Mouse (Mus musculus) layer of hippocampus, adult 9-11 months (tissue): ENCODE results near the gene Zbtb2.

Source experiments
- DNase-seq: peaks from one replicate; pipeline ENCODE4 v3.0.0; 2022

Zbtb2 gene

DNA sequence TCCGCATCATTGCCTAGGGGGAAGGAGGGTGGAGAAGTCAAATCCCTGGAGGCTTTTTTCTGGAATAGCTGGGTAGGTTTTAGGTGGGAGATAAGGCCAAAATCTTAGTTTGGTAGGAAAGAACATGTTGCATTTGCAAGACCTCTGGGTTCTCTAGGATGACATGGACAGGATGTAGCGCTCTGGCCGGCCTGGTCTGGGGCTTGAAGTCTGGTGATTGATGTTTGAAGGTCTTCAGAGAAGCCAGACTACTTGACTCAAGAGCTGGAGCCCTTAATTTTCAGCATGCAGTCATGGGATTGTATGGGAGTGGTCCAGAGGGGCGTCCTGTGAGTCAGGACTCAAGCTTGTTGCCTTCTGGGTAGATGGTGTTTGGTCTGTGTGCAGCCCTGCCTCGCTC, 7.2 kb downstream of the Zbtb2 start:
- no peak for DNase-seq

DNA sequence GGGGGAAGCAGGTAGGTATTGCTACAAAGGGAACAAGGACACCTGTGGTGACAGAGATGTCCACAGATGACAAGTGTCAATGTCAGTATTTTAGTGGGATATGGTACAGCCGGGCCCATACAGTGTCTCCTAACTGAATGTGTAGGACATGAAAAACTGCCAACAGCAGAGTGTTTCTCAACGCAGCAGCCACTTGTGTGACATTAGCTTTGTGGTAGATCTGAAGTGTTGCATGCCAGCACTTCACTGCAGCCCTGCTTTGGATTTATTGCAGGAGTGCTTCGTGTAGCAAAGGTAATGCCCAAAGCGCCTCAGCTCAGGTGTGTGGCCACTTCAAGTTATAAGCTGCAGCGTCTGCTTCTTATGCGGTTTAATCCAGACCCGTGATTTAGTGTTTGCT, 11.0 kb downstream of the Zbtb2 start:
- DNase-seq: no peak

DNA sequence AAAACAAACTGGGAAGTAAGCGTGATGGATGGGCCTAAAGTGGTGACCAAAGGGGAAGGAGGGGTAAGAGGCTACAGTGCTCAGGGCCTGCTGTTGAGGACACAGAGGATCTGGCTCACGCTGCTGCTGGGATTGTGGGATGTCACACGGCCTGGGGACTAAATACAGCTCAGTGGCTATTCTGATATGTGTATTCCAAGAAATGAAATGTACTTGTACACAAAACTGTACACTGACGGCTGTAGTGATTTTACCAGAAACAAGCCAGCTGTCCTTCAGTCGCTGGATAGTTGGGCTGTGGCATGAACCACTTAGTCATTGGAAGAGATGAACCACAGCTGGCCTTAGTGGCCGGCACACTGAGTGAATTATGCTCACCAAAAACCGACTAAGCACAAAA, 11.4 kb downstream of the Zbtb2 start:
- no peak for DNase-seq

DNA sequence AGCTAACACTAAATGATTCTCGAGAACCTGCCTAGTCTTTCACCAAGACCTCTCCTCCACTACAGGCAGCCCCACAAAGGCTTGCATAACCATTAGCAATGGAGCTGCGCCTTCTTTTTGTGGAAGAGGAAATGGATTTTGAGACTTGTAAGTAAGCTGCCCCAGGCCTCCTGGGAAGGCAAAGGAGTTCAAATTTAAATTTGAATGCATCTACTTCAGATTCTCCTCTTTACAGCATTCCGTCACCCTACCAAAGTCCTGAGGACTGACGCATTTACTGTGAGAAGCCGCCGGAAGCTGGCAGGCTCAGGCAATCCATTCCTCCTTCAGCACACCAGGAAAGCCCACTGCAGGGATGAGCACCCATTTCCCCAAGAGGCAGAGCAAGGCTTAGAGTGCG, 12.6 kb downstream of the Zbtb2 start:
- DNase-seq: no peak

DNA sequence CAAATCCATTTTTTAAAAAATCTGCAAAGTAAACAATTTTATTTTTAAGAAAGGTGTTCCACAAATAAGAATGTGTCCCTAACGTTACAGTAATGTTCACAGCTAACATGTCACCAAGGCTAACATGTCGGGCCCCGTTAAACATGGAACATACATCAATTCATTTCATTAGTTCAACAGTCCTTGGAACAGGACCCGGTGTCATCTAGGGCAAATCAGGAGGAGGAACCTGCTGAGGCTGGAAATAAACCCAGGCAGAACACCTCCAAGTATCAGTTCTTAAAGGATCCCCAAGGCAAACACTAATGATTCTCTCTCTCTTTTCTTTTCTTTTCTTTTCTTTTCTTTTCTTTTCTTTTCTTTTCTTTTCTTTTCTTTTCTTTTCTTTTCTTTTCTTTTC, 13.2 kb downstream of the Zbtb2 start:
- DNase-seq: no peak

DNA sequence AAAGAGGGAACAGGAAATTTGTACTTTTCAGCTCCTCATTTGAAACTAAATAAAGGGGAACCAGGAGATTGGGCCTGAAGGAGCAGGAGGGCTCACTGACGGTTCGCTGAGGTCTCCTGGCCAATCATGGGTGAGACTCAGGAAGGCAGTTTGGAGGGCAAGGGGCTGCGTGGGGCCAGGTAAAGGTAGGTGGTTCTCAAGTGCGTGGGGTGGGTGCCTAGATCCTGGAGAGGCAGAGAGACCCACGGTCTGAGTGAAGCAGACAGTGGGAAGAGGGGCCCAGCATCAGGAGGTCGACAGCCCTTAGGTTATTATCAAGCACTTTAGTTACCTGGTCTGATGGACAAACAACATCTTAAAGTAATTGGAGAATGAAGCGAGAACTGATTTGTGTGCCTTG, 13.7 kb downstream of the Zbtb2 start:
- DNase-seq: no peak

DNA sequence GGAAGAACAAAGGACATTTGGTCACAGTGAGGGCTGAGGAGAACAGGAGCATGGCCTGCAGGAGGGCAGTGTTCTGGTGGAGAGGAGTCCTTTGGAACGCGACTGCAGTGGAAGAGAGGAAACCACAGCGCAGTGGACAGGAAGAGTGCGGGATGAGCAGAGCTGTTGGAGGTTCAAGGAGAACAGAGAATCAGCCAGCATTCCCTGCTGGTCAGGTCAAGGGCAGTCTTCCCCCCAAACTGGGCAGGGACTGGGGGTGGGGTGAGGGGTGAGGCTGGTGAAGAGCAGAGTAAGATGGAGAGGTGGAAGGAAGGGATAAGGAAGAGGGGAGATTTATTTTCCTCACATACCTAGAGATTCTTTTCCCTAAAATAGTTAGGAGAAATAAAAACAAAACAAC, 14.3 kb downstream of the Zbtb2 start:
- no peak for DNase-seq

DNA sequence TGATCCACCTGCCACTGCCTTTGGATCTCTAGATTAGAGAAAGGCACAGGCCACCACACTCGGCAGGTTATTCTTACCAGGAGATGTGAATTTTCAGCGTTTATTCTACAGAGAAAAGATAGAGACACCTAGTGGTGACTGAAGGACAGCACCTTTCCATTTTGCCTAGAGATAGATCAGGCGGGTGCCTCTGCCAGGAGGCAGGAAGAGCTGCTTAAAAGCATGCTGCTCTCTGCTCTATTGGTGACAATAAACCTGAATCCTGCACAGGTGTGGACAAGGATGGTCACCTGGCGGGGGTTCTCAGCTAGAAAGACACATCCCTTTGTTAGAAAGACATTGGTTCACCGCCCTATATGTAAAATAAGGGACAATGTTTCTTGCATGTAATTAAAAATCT, 15.9 kb downstream of the Zbtb2 start:
- no peak for DNase-seq

DNA sequence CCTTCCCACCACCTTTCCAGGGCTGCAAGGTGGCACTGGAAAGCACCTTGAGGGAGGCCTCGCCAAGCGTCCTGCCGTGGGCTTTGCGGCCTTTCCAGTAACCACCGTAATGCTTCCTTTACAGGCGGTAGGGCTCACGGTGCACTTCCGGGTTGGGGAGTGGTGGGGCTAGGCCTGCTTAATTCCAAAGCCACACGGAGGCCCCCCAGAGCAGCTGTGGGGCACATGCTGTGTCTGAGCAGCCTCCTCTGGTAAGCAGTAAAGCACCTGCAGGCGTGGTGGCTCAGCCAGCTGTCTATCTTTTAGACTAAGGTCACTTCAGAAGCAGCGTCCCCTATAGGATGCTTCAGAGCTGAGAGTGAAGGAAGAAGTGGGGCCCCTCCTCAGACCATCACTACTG, 17.8 kb downstream of the Zbtb2 start:
- no peak for DNase-seq

DNA sequence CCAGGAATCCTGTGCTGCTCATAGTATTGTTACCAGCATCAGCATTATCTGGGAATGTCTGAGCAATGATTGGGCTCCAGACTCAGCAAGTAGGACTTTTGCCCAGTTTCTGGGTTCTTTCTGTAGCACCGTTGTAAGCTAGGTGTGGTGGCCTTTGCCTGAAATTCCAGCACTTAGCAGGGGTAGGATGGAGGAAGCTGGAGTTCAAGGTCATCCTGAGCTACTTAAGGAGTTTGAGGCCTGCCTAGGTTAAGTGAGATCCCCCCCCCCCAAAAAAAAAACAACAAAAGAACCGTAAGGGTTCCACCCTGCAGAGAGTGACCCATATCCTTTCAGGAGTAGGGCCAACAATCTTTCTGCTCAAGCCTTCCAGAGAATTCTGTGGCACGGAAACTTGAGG, 23.3 kb downstream of the Zbtb2 start:
- DNase-seq: no peak

DNA sequence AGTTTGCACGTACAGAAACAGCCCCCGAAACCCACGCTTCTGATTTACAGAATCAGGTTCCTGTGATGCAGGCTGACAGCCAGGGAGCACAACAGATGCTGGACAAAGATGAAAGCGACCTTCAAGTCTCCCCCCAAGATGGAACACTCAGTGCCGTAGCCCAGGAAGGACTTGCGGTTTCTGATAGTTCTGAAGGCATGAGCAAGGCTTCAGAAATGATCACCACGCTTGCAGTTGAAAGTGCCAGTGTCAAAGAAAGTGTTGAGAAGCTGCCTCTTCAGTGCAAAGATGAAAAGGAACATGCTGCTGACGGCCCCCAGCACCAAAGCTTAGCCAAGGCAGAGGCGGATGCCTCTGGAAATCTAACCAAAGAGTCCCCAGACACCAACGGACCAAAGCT, 30.5 kb downstream of the Zbtb2 start:
- no peak for DNase-seq

DNA sequence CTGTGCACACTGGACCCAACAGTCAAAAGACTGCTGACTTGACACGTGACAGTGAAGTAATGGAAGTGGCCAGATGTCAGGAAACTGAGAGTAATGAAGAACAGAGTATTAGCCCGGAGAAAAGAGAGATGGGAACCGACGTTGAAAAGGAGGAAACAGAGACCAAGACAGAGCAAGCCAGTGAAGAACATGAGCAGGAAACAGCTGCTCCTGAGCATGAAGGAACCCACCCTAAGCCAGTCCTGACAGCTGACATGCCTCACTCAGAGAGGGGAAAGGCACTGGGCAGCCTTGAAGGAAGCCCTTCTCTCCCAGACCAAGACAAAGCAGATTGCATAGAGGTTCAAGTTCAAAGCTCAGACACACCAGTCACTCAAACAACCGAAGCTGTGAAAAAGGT, 31.3 kb downstream of the Zbtb2 start:
- no peak for DNase-seq

DNA sequence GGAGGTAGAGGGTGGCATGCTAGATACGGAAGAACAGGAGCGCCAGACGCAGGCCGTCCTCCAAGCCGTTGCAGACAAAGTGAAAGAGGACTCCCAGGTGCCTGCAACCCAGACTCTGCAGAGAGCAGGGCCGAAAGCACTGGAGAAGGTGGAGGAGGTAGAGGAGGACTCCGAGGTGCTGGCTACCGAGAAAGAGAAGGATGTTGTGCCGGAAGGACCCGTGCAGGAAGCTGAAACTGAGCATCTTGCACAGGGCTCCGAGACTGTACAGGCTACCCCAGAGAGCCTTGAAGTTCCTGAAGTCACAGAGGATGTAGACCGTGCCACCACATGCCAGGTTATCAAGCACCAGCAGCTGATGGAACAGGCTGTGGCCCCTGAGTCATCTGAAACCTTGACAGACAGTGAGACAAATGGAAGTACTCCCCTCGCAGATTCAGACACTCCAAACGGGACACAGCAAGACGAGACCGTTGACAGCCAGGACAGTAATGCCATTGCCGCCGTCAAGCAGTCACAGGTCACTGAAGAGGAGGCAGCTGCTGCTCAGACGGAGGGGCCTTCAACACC, 31.9 kb downstream of the Zbtb2 start:
- no peak for DNase-seq

DNA sequence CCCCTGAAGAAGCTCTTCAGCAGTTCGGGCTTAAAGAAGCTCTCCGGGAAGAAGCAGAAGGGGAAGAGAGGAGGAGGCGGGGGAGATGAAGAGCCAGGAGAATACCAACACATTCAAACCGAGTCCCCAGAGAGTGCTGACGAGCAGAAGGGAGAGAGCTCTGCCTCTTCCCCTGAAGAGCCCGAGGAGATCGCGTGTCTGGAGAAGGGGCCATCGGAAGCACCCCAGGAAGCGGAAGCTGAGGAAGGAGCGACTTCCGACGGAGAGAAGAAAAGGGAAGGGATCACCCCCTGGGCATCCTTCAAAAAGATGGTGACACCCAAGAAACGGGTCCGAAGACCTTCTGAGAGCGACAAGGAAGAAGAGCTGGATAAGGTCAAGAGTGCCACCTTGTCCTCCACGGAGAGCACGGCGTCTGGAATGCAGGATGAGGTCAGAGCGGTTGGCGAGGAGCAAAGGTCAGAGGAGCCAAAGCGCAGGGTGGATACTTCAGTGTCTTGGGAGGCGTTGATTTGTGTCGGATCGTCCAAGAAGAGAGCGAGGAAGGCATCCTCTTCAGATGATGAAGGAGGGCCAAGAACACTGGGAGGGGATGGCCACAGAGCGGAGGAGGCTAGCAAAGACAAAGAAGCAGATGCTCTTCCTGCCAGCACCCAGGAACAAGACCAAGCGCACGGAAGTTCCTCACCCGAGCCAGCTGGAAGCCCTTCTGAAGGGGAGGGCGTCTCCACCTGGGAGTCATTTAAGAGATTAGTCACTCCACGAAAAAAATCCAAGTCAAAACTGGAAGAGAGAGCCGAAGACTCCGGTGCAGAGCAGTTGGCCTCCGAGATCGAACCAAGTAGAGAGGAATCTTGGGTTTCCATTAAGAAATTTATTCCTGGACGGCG, 33.3 kb downstream of the Zbtb2 start:
- no peak for DNase-seq

DNA sequence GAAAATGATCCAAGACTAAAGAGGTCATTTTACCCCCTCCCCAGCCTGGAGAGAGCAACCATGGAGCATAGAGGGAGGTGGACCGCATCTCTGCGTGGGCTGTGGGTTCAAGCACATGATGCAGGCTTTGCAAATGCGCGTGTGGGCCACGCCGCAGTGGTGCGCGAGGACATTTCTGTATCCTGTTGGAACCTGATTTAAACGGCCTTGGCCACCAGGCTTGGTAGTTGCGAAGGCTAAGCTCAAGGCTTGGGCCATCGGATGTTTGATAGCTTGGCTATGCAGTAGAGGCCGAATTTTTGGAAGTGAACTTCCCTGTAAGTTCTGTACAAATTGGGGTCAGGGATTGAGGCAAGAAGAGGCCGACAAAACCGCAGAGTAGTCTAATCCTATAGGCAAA, 40.3 kb downstream of the Zbtb2 start:
- DNase-seq: no peak

DNA sequence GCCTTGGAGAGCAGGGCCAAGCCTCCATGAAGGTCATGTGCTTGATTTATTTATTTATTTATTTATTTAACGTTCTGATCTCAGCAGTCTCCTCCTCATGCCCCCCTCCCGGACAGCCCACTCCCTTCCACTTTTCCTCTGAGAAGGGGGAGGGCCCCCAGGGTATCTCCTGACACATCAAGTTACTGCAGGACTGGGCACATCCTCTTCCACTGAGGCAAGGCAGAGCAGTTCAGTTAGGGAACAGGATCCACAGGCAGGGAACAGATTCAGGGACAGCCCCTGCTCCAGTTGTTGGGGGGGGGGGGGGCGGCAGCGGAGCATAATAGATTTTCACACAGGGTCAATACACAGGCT, 40.8 kb downstream of the Zbtb2 start:
- no peak for DNase-seq

DNA sequence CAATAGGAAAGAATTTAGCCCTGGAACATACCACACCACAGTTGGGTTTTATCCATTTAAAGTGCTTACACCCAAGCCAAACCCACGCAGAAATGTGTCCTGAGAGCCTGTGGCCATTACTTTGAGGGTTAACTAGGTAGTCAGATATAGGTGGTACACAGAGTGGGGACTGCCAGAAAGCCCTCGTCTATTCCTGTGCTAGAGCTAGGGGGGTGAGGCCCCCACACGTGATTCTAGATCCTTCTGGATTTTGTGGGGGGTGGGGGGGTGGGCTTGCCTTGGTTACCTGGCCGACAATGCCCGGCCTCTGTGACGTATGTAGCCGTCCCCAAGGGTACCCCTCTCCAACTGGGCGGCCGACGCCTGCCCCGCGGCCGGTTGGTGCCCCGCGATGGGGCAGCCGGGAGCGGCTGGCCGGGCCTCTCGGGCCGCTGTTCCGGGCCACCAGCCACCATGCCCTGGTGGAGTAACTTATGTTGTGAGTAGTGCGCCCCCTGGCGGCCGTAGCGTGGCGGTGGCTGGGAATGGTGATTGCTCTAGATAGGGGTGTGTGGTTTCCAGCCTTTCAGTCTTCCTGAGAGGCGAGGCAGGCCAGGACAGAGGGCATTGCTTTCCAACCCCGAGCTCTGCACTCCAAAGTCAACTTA, 41.3 kb downstream of the Zbtb2 start:
- peak; percentile 89 for DNase-seq

DNA sequence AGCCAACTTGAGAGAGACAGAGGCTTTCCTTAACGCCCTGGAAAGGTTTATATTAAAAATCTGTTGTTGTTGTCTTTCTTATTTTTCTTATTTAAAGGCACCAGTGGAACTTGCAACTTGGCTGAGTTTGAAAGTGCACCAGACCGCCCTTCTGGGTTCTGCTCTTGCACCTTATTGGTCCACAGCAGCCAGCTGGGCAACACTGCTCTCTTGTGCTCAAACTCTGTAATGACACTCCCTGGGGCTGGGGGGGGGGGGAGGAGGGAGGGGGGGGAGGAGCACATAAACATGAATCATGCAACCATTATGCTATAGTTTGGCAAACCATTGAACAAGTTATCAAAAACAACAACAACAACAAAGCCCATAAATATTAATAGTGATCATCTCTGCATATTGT, 46.5 kb downstream of the Zbtb2 start:
- DNase-seq: no peak

DNA sequence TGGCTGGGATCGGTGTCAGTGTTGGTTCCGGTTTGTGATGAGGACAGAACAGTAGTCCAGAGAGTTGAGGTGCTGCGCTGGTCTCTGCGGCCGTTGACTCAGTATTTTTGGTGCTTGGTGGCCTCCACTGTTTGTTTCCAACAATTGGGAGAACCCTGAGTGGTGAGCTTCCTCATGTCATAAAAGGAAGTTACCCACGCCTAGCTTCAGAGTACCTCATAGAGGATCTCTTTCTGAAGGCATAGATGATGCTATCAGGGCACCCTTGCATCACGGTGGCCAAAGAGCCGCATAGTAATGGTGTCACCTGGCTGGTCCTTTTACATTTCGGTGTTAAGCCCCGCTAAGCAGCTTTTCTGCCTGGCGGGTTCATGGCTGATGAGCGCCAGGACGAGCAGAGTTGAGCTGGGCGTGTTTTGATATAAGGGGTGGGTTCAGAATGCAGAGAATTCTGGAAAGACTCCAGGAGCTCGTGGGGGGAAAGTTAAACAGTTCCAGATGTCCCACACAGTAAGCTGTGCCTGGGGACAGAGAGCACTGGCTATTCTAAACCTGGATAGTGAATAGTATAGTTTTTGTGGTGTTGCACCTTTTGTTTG, 48.9 kb downstream of the Zbtb2 start:
- no peak for DNase-seq

DNA sequence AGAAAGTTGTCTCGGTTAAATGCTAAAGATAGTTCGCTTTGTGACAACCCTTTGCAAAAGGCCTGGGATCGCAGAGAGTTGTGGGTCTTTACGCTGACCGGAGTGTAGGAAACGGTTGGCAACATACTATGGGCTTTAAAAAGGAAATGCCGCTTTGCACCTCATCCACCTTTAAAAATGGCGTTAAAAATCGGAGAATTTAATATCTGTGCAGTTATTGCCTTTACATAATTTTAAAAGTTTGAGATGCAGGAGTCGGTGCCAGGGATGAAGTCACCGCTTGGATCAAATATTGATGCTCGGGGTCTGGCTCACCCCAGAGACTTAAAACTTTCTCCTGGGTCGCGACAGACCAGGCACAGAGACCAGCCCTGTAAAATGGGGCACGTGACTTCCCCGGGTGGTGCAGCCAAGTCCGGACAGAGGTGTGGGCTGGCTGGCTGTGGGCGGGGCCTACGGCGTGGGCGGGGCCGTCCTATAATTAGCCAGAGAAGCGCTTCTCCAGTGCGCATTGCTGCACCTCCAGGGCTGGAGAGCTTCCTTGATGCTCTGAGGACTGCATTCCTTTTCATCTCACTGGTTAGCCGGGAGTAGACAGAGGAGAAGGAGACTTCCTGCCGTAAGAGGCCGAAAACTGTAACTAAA, 53.7 kb downstream of the Zbtb2 start:
- DNase-seq: peak; percentile 74

DNA sequence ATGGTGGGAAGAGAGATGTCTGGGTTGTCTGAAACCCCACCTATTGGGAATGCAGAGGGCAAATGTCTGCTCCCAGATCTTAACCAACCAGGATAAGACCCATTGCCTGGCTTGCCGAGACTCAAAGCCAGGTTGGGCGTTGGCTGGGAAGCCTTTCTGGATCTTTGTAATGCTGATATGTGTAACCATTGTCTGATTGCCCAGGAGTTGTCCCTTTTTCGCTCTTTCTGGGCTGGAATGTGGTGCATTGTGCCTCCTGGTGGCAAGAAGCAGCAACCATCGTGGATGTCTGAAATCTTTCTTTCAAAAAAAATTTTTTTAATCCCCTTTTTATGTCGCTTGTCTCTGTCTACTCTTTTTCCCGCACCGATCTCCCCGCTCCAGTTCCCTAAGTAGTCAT, 54.6 kb downstream of the Zbtb2 start:
- peak; percentile 26 for DNase-seq

DNA sequence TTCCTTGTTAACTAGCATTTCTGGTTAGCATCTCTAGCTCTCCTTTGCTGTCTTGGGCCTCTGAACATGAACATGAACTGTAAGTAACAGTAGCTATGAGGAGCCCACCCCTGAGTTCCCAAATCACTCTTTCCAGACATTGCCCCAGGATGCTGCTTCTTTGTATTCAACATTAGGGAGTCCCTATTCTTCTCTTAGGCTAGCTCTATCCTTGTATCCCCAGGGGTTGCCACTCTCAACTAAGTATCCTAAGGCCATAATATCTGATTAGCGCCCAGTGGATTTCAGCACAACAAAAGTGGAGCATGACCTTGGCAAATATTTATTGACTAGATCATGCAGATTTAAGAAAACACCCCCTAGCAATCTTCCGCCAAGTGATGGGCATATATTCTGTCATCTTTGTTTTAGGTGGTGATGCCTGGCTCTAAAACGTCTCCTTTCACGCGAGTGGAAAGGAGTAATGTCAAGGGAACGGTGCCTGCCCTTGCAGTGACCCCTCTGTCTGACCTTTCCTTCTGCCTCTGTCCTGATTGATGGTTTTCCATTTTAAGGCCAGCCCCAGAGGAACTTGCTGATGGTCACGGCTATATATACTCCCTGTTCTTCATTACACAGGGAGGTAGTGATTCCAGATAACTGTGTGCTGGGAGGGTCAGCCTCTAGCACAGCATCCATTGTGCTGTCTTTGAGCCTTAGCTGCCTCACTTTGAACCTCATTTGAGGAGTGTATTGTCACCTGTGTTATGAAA, 55.5 kb downstream of the Zbtb2 start:
- DNase-seq: no peak

DNA sequence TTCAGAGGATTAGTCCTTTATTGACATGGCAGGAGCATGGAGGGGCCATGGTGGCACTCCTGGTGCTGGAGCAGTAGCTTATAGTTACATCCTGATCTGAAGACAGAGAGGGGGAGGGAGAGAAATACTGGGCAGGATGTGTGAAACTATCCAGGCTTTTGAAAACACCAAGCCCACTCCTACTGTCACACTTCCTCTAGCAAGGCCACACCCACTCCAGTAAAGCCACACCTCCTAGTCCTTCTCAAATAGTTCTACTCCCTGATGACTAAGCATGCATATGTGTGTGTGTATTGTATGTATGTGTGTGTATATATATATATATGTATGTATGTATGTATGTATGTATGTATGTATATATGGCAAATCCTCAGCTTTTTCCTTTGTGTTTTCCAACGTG, 60.2 kb downstream of the Zbtb2 start:
- no peak for DNase-seq
